Mouse (Mus musculus): ENCODE measurements at regions not wholly inside any gene's neighbourhood (a gene's known extent, or its start where the extent isn't known, plus 50 kb on each side); places are given as distances from the start of the nearest gene placed in this dataset.
"Not testable (repeated sequence)": the region's sequence is repeated elsewhere in the genome, so short reads cannot be mapped to it uniquely, and the experiment has no call there.

DNA sequence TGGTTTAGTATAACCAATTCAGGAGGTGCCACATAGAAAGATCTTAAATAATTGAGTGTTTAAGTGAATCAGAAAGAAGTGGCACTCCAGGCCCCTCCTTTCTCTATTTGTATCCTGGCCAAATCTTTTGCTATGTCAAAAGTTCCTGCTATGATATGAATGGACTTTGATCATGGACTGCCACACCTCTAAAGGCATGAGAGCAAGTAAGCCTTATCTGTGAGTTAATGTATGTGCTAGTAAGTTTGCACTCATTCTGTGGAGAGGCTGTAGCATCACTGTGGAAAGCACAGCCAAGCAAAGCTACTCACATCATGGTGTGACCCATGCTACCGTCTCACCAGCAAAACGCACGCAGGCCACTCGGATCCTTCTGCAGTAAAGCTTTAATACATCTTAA, 140.2 kb downstream of the Jrkl start:
- no peak for DNase-seq (ENCODE audit: low spot score)

GRCm38 (mm10) chr9:13083669-13084068, 162.0 kb downstream of the Jrkl start:
- no peak for DNase-seq (ENCODE audit: low spot score)

GRCm38 (mm10) chr9:13049079-13049478, 196.6 kb downstream of the Jrkl start:
- no peak for DNase-seq (ENCODE audit: low spot score)

- peak; percentile 1 for DNase-seq (ENCODE audit: low spot score)
These were observed 226.6 kb downstream of the Jrkl start for GRCm38 (mm10) chr9:13019025-13019424.

DNA sequence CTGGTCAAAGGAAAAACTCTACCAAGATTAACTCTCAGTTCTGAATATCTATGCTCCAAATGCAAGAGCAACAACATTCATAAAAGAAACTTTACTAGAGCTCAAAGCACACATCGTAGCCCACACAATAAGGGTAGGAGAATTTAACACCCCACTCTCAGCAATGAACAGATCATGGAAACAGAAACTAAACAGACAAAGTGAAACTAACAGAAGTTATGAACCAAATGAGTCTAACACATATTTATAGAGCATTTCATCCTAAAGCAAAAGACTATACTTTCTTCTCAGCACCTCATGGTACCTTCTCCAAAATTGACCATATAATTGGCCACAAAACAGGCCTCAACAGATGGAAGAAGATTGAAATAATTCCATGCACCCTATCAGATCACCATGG, 262.4 kb downstream of the Jrkl start:
- not testable (repeated sequence) for DNase-seq (ENCODE audit: low spot score)

GRCm38 (mm10) chr9:12973022-12973421, 272.6 kb downstream of the Jrkl start:
- no peak for DNase-seq (ENCODE audit: low spot score)

GRCm38 (mm10) chr9:12960337-12960736, 285.3 kb downstream of the Jrkl start:
- DNase-seq (ENCODE audit: low spot score), result no peak

DNA sequence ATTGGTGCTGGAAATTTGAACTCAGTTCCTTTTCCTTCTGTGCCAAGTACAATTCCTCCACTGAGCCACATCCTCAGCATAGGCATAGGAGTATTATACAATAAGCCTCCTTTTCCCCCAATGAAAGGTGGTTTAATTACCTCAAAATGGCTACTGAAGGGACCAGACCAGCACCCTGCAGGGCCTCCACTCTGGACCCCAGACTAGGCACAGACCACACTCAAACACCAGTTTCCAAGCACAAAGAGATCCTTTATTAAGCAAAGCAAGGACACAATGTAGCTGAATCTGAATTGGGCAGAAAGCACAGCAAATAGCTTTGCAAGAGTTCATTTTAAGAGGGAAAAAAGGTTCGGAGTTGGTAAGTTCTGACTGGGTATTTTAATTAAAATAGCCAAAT, 299.5 kb downstream of the Jrkl start:
- no peak for DNase-seq (ENCODE audit: low spot score)

DNA sequence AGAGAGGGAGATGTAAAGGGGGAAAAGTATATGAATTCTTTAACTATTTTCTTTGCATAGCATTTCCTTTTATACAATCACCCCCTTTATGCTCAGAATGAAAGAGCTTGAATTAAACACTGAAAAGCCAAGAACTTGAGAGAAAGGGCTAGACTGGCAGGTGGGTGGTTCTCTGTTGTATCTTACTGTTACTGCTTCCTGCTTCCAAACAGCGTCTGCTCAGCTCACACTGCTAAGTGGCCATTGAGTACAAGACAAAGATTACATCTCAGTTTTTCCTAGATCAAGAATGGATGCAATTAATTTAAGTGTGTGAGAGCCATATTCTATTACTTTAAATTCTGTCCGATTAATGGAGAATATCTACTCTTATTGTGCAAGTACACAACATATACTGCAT, 300.2 kb downstream of the Jrkl start:
- no peak for DNase-seq (ENCODE audit: low spot score)

GRCm38 (mm10) chr9:12945037-12945436, 300.6 kb downstream of the Jrkl start:
- peak; percentile 9 for DNase-seq (ENCODE audit: low spot score)

GRCm38 (mm10) chr9:12935016-12935415, 310.6 kb downstream of the Jrkl start:
- DNase-seq (ENCODE audit: low spot score), result no peak

GRCm38 (mm10) chr9:12925549-12926186, 320.0 kb downstream of the Jrkl start:
- DNase-seq (ENCODE audit: low spot score), result no peak

DNA sequence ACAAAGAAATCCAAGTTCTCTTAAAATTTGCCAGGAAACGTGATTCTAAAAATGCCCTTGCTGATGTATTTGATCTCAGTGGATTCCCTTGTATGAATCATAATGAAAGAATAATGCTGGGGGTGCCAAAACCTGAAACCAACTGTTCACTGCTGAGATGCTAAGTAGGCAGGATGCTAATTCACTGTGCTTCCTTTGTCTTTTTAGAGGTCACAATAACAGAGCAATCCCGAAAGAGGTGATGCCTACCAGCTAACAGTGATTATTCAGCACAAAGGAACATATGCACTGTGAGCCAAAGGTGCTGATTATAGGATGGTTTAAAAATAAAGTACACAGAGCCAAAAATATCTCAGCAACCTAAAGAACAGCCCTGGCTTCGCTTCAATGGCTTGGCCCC, 344.9 kb downstream of the Jrkl start:
- no peak for DNase-seq (ENCODE audit: low spot score)

GRCm38 (mm10) chr9:12879753-12880490, 365.7 kb downstream of the Jrkl start:
- DNase-seq (ENCODE audit: low spot score), result no peak

DNA sequence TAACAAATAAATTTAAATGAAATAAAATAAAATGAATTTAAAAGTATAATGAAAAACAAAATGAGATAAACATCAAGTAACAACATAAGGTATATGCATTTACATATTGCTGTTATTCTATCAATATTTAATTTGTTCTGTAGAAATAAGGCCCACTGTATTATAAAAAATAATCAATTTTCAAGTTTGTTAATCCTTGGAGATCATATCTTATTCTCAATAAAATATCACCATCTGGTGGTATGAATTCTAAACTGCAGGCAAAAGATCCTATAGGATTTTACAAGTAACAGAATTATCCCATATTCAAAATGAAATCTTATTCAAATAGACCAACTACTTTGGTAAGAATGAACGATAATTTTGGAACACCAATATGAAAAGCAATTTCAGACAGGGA, 369.1 kb downstream of the Jrkl start:
- peak; percentile 44 for DNase-seq (ENCODE audit: low spot score)

- no peak for DNase-seq (ENCODE audit: low spot score)
These were observed 374.7 kb downstream of the Jrkl start for GRCm38 (mm10) chr9:12870941-12871340.
